Mouse (Mus musculus): Measurements from ENCODE around the gene Zfp791.

- no peak for TF ChIP-seq CTCF (IDR thresholded peaks at IDR 0.05)
- no peak for TF ChIP-seq EP300 (IDR thresholded peaks at IDR 0.05; ENCODE audit: insufficient read depth, low read depth, low read length)
- TF ChIP-seq POLR2A (IDR thresholded peaks at IDR 0.05; ENCODE audit: insufficient read depth, low read depth, low read length), result no peak
These were observed at the start of gene Zfp791 for GRCm38 (mm10) chr8:85122995-85123394.
